Mouse (Mus musculus) effector memory CD4-positive, alpha-beta T cell, adult 5 months (primary cell): ENCODE data around the gene Npas1. TPM values are rescaled to one million over a fixed set of nuclear protein-coding genes. Genes with fewer than 3 reads are reported as not detected.

Source experiments
- polyA plus RNA-seq: library from polyadenylated mRNA; unstranded; fragments of 100-300 nt; shearing (Covaris generic); gene quantifications from one replicate; pipeline ENCODE4 v1.2.1, GENCODE M21; 2017

Gene Npas1
- polyA plus RNA-seq: not detected

GRCm38 (mm10) chr7:16477628-16478027, at the start of gene Npas1:
TSS of gene Npas1 (minus strand) at chr7:16477728.

GRCm38 (mm10) chr7:16452587-16453073, 24.9 kb downstream of the Npas1 start, which contains the start of gene Tmem160:
TSS of gene Tmem160 (plus strand) at chr7:16452779.

Other genes starting within 250 kb of the Npas1 start
- not detected for gene C5ar2, start 233.6 kb downstream of the Npas1 start, polyA plus RNA-seq
- not detected for gene C5ar1, start 218.2 kb downstream of the Npas1 start, polyA plus RNA-seq
- 2.5 TPM for gene Inafm1, start 204.1 kb downstream of the Npas1 start, polyA plus RNA-seq
- gene Ccdc9, start 190.9 kb downstream of the Npas1 start, polyA plus RNA-seq: 108 TPM
- 47.2 TPM for gene Bbc3, start 169.3 kb downstream of the Npas1 start, polyA plus RNA-seq
- 96.4 TPM for gene Sae1, start 89.9 kb downstream of the Npas1 start, polyA plus RNA-seq
- 17.3 TPM for gene Zc3h4, start 76.8 kb downstream of the Npas1 start, polyA plus RNA-seq
- 69.4 TPM for gene Tmem160, start 24.9 kb downstream of the Npas1 start, polyA plus RNA-seq
- 6.0 TPM for gene Arhgap35, start 137.3 kb upstream of the Npas1 start, polyA plus RNA-seq
- not detected for gene Ceacam15, start 198.0 kb upstream of the Npas1 start, polyA plus RNA-seq
- gene Ceacam9, start 244.2 kb upstream of the Npas1 start, polyA plus RNA-seq: not detected